Mouse (Mus musculus) liver, adult 2 months (tissue): Measurements from ENCODE around the gene Gm45713. TPM values are rescaled to one million over a fixed set of nuclear protein-coding genes. Genes with fewer than 3 reads are reported as not detected.
"Not testable (repeated sequence)": the region's sequence is repeated elsewhere in the genome, so short reads cannot be mapped to it uniquely, and the experiment has no call there.

Source experiments
- DNase-seq: peaks from one replicate; pipeline ENCODE4 v3.0.0-alpha.2; 2011; ENCODE audit warnings: low read depth, low spot score; ENCODE audit errors: extremely low read depth
- H3K27ac ChIP-seq: fragments of 200-500 bp; replicated peaks from 2 replicates; pipeline ENCODE4 v1.5.1; 2012; ENCODE audit warnings: low read depth, mild to moderate bottlenecking, control low read depth, inconsistent platforms, low read length; ENCODE audit not compliant: insufficient read depth
- H3K27me3 ChIP-seq: fragments of 200-500 bp; 2 replicates; pipeline ENCODE4 v1.6.1; 2012; ENCODE audit warnings: mild to moderate bottlenecking, moderate library complexity, low read length, inconsistent platforms; ENCODE audit not compliant: control insufficient read depth, insufficient read depth
- H3K36me3 ChIP-seq: fragments of 200-500 bp; 2 replicates; pipeline ENCODE4 v1.6.1; 2012; ENCODE audit warnings: low read length, inconsistent platforms; ENCODE audit not compliant: control insufficient read depth, insufficient read depth
- H3K4me1 ChIP-seq: fragments of 200-500 bp; 2 replicates; pipeline ENCODE4 v1.6.1; 2011; ENCODE audit warnings: low read length; ENCODE audit not compliant: control insufficient read depth, insufficient read depth
- H3K4me3 ChIP-seq: fragments of 200-500 bp; 2 replicates; pipeline ENCODE4 v1.5.1; 2011; ENCODE audit warnings: low read depth, mild to moderate bottlenecking, control low read depth, low read length, moderate library complexity; ENCODE audit not compliant: insufficient read depth
- H3K79me2 ChIP-seq: fragments of 200-500 bp; 2 replicates; pipeline ENCODE4 v1.6.1; 2012; ENCODE audit warnings: inconsistent platforms, mild to moderate bottlenecking, low read length, moderate library complexity; ENCODE audit not compliant: control insufficient read depth, insufficient read depth
- H3K9ac ChIP-seq: fragments of 200-500 bp; 2 replicates; pipeline ENCODE4 v1.6.1; 2012; ENCODE audit warnings: low read depth, mild to moderate bottlenecking, control low read depth, inconsistent platforms, low read length
- CTCF ChIP-seq: fragments of 200-500 bp; IDR thresholded peaks from 2 replicates; pipeline ENCODE4 v1.5.1; 2011; ENCODE audit warnings: low read depth, low read length, control low read depth
- POLR2A ChIP-seq: fragments of 200-500 bp; IDR thresholded peaks from 2 replicates; pipeline ENCODE4 v1.6.1; 2011; ENCODE audit warnings: low read length, control low read depth; ENCODE audit not compliant: insufficient read depth; ENCODE audit errors: extremely low read depth
- WGBS: fragments of 180-500 bp; shearing (Covaris S2); methylation state at CpG from one replicate; pipeline ENCODE4 v1.1.7; 2018; 5-methylcytosine and 5-hydroxymethylcytosine counted together
- polyA plus RNA-seq: library from polyadenylated mRNA; depleted of rRNA; stranded (reverse); fragments of >200 nt; gene quantifications from 2 replicates; pipeline ENCODE4 v1.2.3, GENCODE M21; 2012
- total RNA-seq: library from RNA; depleted of rRNA; stranded (reverse); fragments of >200 nt; gene quantifications from 2 replicates; pipeline ENCODE4 v1.2.3, GENCODE M21; 2014

Gm45713 gene
- total and polyA plus RNA-seq, 2 experiments: not detected

GRCm38 (mm10) chr7:45100046-45100445 lies 36.0 kb downstream of the Gm45713 start:
- H3K36me3 ChIP-seq: peaks cover 25% of the 10 kb centered on the region; the same call in 1 of the 2 replicates
- 80% methylated on average over 6 of the region's 6 CpGs for WGBS
- DNase-seq: no peak

GRCm38 (mm10) chr7:45098541-45099240 lies 37.3 kb downstream of the Gm45713 start:
- TF ChIP-seq CTCF: peak; percentile 62
- no peak for TF ChIP-seq POLR2A
- 89% methylated on average over 8 of the region's 8 CpGs for WGBS
- no peak for DNase-seq
- Histone ChIP-seq H3K4me1 (peaks cover 12% of the 10 kb centered on the region), H3K79me2 (no peaks in the 10 kb centered on the region), H3K27me3 (no peaks in the 10 kb centered on the region), H3K36me3 (peaks cover 25% of the 10 kb centered on the region; the same call in 1 of the 2 replicates), H3K9ac (no peak overlapping the region), H3K4me3 (no peak overlapping the region), H3K27ac (no peak overlapping the region)

More at GRCm38 (mm10) chr7:45100046-45100445, 36.0 kb downstream of the Gm45713 start:
- H3K27me3 ChIP-seq: no peaks in the 10 kb centered on the region
- peaks cover 17% of the 10 kb centered on the region for H3K4me1 ChIP-seq
- H3K9ac ChIP-seq: no peak overlapping the region
- no peak for TF ChIP-seq POLR2A
- TF ChIP-seq CTCF: no peak
- H3K4me3 ChIP-seq: no peak overlapping the region
- H3K79me2 ChIP-seq: no peaks in the 10 kb centered on the region
- H3K27ac ChIP-seq: no peak overlapping the region

GRCm38 (mm10) chr7:45097479-45097878 lies 38.6 kb downstream of the Gm45713 start:
- H3K27ac ChIP-seq: peak overlapping the region; percentile 66
- WGBS: 70% methylated on average over 6 of the region's 6 CpGs

GRCm38 (mm10) chr7:45095965-45096364 lies 40.1 kb downstream of the Gm45713 start:
- DNase-seq: not testable (repeated sequence)
- 96% methylated on average over 14 of the region's 14 CpGs for WGBS

More at GRCm38 (mm10) chr7:45097479-45097878, 38.6 kb downstream of the Gm45713 start:
- TF ChIP-seq POLR2A (no peak), CTCF (no peak)
- H3K36me3 ChIP-seq: peaks cover 25% of the 10 kb centered on the region; the same call in 1 of the 2 replicates
- no peak overlapping the region for H3K4me3 ChIP-seq
- H3K4me1 ChIP-seq: peaks cover 8% of the 10 kb centered on the region
- no peaks in the 10 kb centered on the region for H3K79me2 ChIP-seq
- no peaks in the 10 kb centered on the region for H3K27me3 ChIP-seq
- DNase-seq: peak; percentile 30
- H3K9ac ChIP-seq: no peak overlapping the region

GRCm38 (mm10) chr7:45095367-45095766 lies 40.7 kb downstream of the Gm45713 start:
- Histone ChIP-seq H3K4me3 (no peak overlapping the region), H3K79me2 (no peaks in the 10 kb centered on the region), H3K27me3 (no peaks in the 10 kb centered on the region), H3K27ac (no peak overlapping the region), H3K4me1 (peaks cover 3% of the 10 kb centered on the region; the same call in 1 of the 2 replicates), H3K36me3 (peaks cover 20% of the 10 kb centered on the region; the same call in 1 of the 2 replicates), H3K9ac (no peak overlapping the region)
- TF ChIP-seq CTCF (no peak), POLR2A (no peak)
- DNase-seq: no peak
- 82% methylated on average over 6 of the region's 6 CpGs for WGBS

More at GRCm38 (mm10) chr7:45095965-45096364, 40.1 kb downstream of the Gm45713 start:
- H3K9ac ChIP-seq, H3K4me3 ChIP-seq, H3K79me2 ChIP-seq, H3K27me3 ChIP-seq, H3K4me1 ChIP-seq, H3K27ac ChIP-seq: not testable (repeated sequence)
- H3K36me3 ChIP-seq: peaks cover 21% of the 10 kb centered on the region; the same call in 1 of the 2 replicates

GRCm38 (mm10) chr7:45094121-45094520 lies 41.9 kb downstream of the Gm45713 start:
- DNase-seq: no peak
- H3K36me3 ChIP-seq: peaks cover 17% of the 10 kb centered on the region; the same call in 1 of the 2 replicates
- 90% methylated on average over 7 of the region's 7 CpGs for WGBS
- TF ChIP-seq CTCF (no peak), POLR2A (no peak)
- peaks cover 3% of the 10 kb centered on the region; the same call in 1 of the 2 replicates for H3K4me1 ChIP-seq
- no peaks in the 10 kb centered on the region for H3K27me3 ChIP-seq
- no peak overlapping the region for H3K4me3 ChIP-seq
- H3K79me2 ChIP-seq: no peaks in the 10 kb centered on the region
- H3K9ac ChIP-seq: no peak overlapping the region
- H3K27ac ChIP-seq: no peak overlapping the region
